Mouse (Mus musculus): ENCODE results near the gene Syde2. TPM values are rescaled to one million over a fixed set of nuclear protein-coding genes. Genes with fewer than 3 reads are reported as not detected.
A peak's percentile ranks its signal among the peaks of the same experiment; 100 is the strongest.

Gene Syde2
- polyA plus RNA-seq, 1 experiment: 3.5 TPM

DNA sequence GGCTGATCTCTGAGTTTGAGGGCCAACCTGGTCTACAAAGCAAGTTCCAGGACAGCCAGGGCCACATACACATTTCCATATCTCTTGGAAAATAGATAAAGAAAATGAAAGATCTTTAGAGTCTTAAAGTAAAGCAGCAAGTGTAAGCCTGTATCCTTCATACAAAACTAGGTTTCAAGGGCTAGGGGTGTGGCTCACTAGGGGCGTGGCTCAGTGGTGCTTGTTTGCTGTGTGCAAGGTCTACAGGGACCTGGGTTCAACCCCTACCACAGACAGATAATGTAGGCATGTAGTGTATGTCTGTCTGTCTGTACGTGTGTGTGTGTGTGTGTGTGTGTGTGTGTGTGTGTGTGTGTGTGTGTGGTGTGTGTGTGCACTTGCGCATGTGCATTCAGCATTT, 41.8 kb upstream of the Syde2 start:
- Histone ChIP-seq H3K4me1 (replicated peaks; ENCODE audit: control insufficient read depth, insufficient read depth, low read length) (peaks cover 5% of the 10 kb centered on the region), H3K27me3 (ENCODE audit: control insufficient read depth, insufficient read depth, low read length) (no peaks in the 10 kb centered on the region), H3K4me3 (ENCODE audit: control insufficient read depth, insufficient read depth, low read length) (no peak overlapping the region), H3K36me3 (ENCODE audit: control insufficient read depth, insufficient read depth, low read length) (peaks cover 23% of the 10 kb centered on the region), H3K27ac (ENCODE audit: control insufficient read depth, insufficient read depth, low read length) (no peak overlapping the region)
- TF ChIP-seq CTCF (IDR thresholded peaks at IDR 0.05; ENCODE audit: borderline replicate concordance, control insufficient read depth, extremely low read depth, insufficient read depth, low read length, poor library complexity) (no peak), POLR2A (IDR thresholded peaks at IDR 0.05; ENCODE audit: control insufficient read depth, extremely low read depth, insufficient read depth, low read length, poor library complexity) (no peak)
- 92% methylated on average over 3 of the region's 3 CpGs for WGBS
- no peak for DNase-seq

DNA sequence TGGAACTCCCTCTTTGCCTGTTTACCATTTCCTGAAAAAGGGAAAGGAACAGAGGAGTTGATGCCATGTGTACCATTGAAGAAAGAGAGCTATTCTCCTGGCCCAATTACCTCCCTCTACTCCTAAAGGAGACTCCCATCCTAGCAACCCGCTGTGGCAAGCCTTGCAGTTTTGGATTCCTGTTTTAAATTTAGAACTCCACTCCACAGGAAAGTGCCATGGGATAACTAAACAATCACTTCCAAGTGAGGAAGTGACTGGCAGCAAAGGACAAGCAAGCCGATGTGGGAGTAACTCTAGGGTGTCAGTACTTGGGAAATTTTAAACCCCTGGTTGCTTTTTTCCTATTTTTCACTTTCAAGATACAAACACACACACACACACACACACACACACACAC, 41.0 kb upstream of the Syde2 start:
- H3K4me3 ChIP-seq (ENCODE audit: control insufficient read depth, insufficient read depth, low read length): no peak overlapping the region
- no peak overlapping the region for H3K27ac ChIP-seq (ENCODE audit: control insufficient read depth, insufficient read depth, low read length)
- DNase-seq: no peak
- peaks cover 23% of the 10 kb centered on the region for H3K36me3 ChIP-seq (ENCODE audit: control insufficient read depth, insufficient read depth, low read length)
- no peaks in the 10 kb centered on the region for H3K27me3 ChIP-seq (ENCODE audit: control insufficient read depth, insufficient read depth, low read length)
- peaks cover 12% of the 10 kb centered on the region for H3K4me1 ChIP-seq (replicated peaks; ENCODE audit: control insufficient read depth, insufficient read depth, low read length)
- WGBS: 86% methylated on average over 2 of the region's 2 CpGs
- TF ChIP-seq POLR2A (IDR thresholded peaks at IDR 0.05; ENCODE audit: control insufficient read depth, extremely low read depth, insufficient read depth, low read length, poor library complexity): no peak
- no peak for TF ChIP-seq CTCF (IDR thresholded peaks at IDR 0.05; ENCODE audit: borderline replicate concordance, control insufficient read depth, extremely low read depth, insufficient read depth, low read length, poor library complexity)

DNA sequence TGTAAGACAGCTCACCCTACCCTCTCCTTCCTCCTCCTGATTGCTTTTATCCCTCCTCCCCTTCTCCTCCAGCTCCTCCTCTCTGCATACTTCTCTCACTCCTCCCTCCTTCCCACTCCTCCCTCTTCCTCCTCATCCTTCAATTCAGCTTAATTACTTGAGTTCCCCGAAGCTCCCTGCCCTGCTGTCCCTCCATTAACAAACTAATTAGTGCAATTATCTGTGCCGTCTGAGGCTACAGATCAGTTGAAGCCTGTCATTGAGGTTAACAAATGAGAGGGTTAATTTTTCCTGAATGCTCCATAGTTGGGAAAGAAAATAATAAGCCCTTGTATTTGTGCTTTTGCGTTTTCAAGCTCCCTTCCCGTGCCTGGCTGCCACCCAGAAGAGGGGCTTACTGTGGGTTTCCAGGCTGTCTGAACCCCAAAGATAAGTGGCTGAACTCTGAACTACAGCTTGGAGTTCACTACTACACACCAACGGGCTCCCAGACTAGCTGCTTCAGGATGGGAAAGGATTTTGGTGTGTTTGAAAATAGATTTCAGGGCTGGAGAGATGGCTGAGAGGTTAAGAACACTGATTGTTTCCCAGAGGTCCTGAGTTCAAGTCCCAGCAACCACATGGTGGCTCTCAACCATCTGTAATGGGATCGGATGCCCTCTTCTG, 40.0 kb upstream of the Syde2 start:
- peaks cover 15% of the 10 kb centered on the region for H3K4me1 ChIP-seq (replicated peaks; ENCODE audit: control insufficient read depth, insufficient read depth, low read length)
- TF ChIP-seq CTCF (IDR thresholded peaks at IDR 0.05; ENCODE audit: borderline replicate concordance, control insufficient read depth, extremely low read depth, insufficient read depth, low read length, poor library complexity) (no peak), POLR2A (IDR thresholded peaks at IDR 0.05; ENCODE audit: control insufficient read depth, extremely low read depth, insufficient read depth, low read length, poor library complexity) (no peak)
- no peak for DNase-seq
- peaks cover 22% of the 10 kb centered on the region for H3K36me3 ChIP-seq (ENCODE audit: control insufficient read depth, insufficient read depth, low read length)
- WGBS: 79% methylated on average over 6 of the region's 6 CpGs
- H3K4me3 ChIP-seq (ENCODE audit: control insufficient read depth, insufficient read depth, low read length): no peak overlapping the region
- H3K27me3 ChIP-seq (ENCODE audit: control insufficient read depth, insufficient read depth, low read length): no peaks in the 10 kb centered on the region
- H3K27ac ChIP-seq (ENCODE audit: control insufficient read depth, insufficient read depth, low read length): no peak overlapping the region

DNA sequence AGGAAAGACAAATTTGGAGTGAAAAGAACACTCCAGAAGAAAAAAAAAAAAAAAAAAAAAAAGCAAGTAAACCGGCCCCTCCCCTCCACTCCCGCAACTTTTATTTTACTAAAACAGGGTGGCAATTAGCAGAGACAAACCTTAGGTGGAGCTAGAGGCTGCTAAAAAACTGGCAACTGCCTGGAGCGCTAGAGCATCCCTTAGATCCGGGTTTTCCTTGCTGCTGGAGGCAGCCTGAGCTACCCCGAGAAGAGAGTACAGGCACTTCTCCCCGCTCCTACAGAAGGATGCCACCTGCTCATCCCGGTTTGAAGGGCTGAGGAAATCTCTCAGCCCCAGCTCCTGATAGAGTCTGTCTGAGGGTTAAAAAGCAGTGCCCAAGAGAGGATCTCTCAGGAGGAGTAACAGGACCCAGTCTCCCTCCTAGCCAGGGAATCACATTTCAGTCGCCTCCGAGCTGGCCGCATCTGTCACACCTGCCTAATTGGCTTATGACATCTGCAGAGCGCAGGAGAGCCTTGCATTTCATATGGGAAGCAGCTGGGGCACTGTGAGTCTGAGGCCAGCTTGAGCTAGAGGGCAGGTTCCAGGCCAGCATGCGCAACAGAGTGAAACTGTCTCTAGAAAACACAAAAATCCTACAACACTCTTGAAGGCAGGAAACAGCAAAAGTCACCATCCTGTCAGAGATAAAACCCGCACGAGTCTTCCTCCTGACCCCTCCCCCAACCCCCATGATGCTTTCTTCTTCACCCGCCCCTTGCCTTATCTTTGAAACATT, 37.4 kb upstream of the Syde2 start:
- DNase-seq: peak; percentile 26
- peaks cover 15% of the 10 kb centered on the region for H3K4me1 ChIP-seq (replicated peaks; ENCODE audit: control insufficient read depth, insufficient read depth, low read length)
- peaks cover under 1% of the 10 kb centered on the region; the same call in 1 of the 2 replicates for H3K36me3 ChIP-seq (ENCODE audit: control insufficient read depth, insufficient read depth, low read length)
- peak overlapping the region; percentile 21 for H3K4me3 ChIP-seq (ENCODE audit: control insufficient read depth, insufficient read depth, low read length)
- WGBS: 7% methylated on average over 15 of the region's 15 CpGs
- H3K27me3 ChIP-seq (ENCODE audit: control insufficient read depth, insufficient read depth, low read length): no peaks in the 10 kb centered on the region
- TF ChIP-seq CTCF (IDR thresholded peaks at IDR 0.05; ENCODE audit: borderline replicate concordance, control insufficient read depth, extremely low read depth, insufficient read depth, low read length, poor library complexity): no peak
- TF ChIP-seq POLR2A (IDR thresholded peaks at IDR 0.05; ENCODE audit: control insufficient read depth, extremely low read depth, insufficient read depth, low read length, poor library complexity): no peak
- H3K27ac ChIP-seq (ENCODE audit: control insufficient read depth, insufficient read depth, low read length): peak overlapping the region; percentile 61

DNA sequence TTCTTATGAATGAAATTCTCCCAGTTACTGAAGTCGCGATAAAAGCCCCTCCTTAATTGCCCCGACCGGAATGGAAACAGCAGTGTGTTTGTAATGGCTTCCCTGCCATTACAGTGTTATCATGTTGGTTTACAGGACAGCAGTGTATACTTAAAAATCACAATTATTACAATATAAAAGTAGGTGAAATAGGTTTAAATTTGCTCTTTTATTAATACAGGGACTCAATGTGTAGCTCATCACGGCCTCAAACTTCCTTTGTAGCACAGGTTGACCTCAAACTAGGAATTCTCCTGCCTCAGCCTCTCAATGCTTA, 36.9 kb upstream of the Syde2 start:
- 39% methylated on average over 5 of the region's 5 CpGs for WGBS
- Histone ChIP-seq H3K27ac (ENCODE audit: control insufficient read depth, insufficient read depth, low read length) (no peak overlapping the region), H3K4me3 (ENCODE audit: control insufficient read depth, insufficient read depth, low read length) (no peak overlapping the region), H3K4me1 (replicated peaks; ENCODE audit: control insufficient read depth, insufficient read depth, low read length) (peaks cover 15% of the 10 kb centered on the region), H3K36me3 (ENCODE audit: control insufficient read depth, insufficient read depth, low read length) (no peaks in the 10 kb centered on the region), H3K27me3 (ENCODE audit: control insufficient read depth, insufficient read depth, low read length) (no peaks in the 10 kb centered on the region)
- TF ChIP-seq POLR2A (IDR thresholded peaks at IDR 0.05; ENCODE audit: control insufficient read depth, extremely low read depth, insufficient read depth, low read length, poor library complexity): no peak
- no peak for TF ChIP-seq CTCF (IDR thresholded peaks at IDR 0.05; ENCODE audit: borderline replicate concordance, control insufficient read depth, extremely low read depth, insufficient read depth, low read length, poor library complexity)
- no peak for DNase-seq

DNA sequence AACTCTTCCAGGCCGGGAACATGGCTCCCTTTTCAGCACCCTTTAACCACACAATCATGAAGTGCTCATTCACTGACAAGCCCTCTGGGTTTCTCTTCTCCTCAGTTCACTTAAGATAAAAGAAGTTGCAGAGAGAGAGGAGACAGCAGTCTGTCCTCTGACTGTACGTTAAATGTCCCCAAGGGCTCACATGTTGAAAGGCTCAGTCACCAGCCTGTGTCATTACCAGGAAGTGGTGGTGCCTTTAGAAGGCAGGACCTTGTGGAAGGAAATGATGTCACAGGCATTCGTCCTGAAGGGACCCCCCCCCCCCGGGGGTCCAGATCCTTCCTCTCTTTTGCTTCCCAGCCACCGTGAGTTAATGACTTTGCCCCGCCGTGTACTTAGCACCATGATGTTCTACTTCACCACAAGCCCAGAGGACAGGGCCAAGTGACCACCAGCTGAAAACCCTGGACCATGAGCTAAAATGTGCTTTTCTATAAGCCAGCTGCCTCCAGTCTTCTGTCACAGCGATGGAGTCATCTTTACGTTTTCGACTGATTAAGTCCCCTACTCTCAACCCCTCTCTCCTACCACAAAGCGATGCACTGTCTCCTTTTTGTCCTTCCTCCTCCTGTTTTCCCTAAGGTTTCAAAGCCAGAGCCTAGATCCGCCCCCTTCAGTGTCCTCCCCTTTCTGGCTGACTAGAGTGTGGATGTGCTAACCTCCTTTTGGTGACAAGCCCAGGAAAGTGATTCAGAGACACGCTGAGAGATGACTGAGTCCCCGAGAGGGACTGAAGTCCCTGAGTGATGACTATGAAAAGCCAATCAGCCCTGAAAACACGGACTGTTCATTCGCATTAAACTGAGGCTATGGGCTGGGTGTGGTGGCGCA, 36.1 kb upstream of the Syde2 start:
- no peak overlapping the region for H3K27ac ChIP-seq (ENCODE audit: control insufficient read depth, insufficient read depth, low read length)
- DNase-seq: no peak
- no peak overlapping the region for H3K4me3 ChIP-seq (ENCODE audit: control insufficient read depth, insufficient read depth, low read length)
- no peaks in the 10 kb centered on the region for H3K27me3 ChIP-seq (ENCODE audit: control insufficient read depth, insufficient read depth, low read length)
- H3K4me1 ChIP-seq (replicated peaks; ENCODE audit: control insufficient read depth, insufficient read depth, low read length): peaks cover 15% of the 10 kb centered on the region
- TF ChIP-seq CTCF (IDR thresholded peaks at IDR 0.05; ENCODE audit: borderline replicate concordance, control insufficient read depth, extremely low read depth, insufficient read depth, low read length, poor library complexity) (no peak), POLR2A (IDR thresholded peaks at IDR 0.05; ENCODE audit: control insufficient read depth, extremely low read depth, insufficient read depth, low read length, poor library complexity) (no peak)
- 68% methylated on average over 17 of the region's 17 CpGs for WGBS
- H3K36me3 ChIP-seq (ENCODE audit: control insufficient read depth, insufficient read depth, low read length): no peaks in the 10 kb centered on the region
